ENCODE assay signal across 12 mouse cellular contexts in the genomic region with DNA sequence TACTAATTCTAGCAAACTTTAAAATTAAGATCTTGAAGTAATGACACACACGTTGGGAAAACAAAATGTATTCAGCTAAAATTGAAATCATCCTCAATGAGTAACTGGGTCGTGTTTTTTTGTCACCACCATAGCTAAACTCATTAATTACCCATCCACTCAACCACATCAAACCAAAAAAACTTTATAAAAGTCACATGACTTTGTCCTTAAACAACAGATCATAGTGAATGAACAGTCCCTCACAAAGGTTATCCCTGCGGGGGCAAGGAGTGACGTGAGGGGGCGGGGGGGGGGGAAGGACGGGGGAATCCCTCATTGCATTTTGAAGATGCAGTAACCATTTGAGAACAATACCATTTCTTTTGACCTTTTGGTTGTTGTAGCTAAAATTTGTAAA. TPM values are rescaled to one million over a fixed set of nuclear protein-coding genes. Genes with fewer than 3 reads are reported as not detected.
DNase-seq lines count a peak whose midpoint lies in the region; ATAC-seq and TF ChIP-seq lines count a peak whose summit lies in the region.
"Had no signal": no experiment of that assay in that cellular context is flagged by ENCODE, and none has a peak within 500 bp of the region (broad histone marks: within the 10 kb centered on the region; RNA-seq: fewer than 3 reads in every experiment).

No protein-coding gene starts in this region.

- no peak for TF ChIP-seq CTCF in lung, adult 2 months (IDR thresholded peaks at IDR 0.05; ENCODE audit: insufficient read depth, low read length)

- no peaks in the 10 kb centered on the region for H3K36me3 ChIP-seq in forebrain, embryonic 15.5 days
- H3K36me3 ChIP-seq in forebrain, embryonic 11.5 days (ENCODE audit: control insufficient read depth, insufficient read depth, low read length) = no peaks in the 10 kb centered on the region
- H3K36me3 ChIP-seq in hindbrain, embryonic 16.5 days (ENCODE audit: control insufficient read depth, insufficient read depth, low read length) = no peaks in the 10 kb centered on the region
- H3K36me3 ChIP-seq in neural tube, embryonic 15.5 days = no peaks in the 10 kb centered on the region
- H3K36me3 ChIP-seq: stomach, embryonic 15.5 days had no signal

- no peak overlapping the region for H3K9ac ChIP-seq in forebrain, embryonic 15.5 days (replicated peaks)
- no peak overlapping the region for H3K9ac ChIP-seq in forebrain, embryonic 11.5 days (ENCODE audit: low read length)
- no peak overlapping the region for H3K9ac ChIP-seq in hindbrain, embryonic 16.5 days (ENCODE audit: low read depth, low read length)
- no peak overlapping the region for H3K9ac ChIP-seq in neural tube, embryonic 15.5 days (replicated peaks)
- H3K9ac ChIP-seq: stomach, embryonic 15.5 days had no signal

- ATAC-seq in forebrain, embryonic 15.5 days (replicated peaks) = 0 out of 2 replicates have a peak, but pooled peaks have one; percentile 29
- ATAC-seq in forebrain, embryonic 11.5 days (replicated peaks; ENCODE audit: low FRiP score) = no peak
- no peak for ATAC-seq in hindbrain, embryonic 16.5 days
- ATAC-seq in neural tube, embryonic 15.5 days (ENCODE audit: low FRiP score) = 0 out of 2 replicates have a peak, but pooled peaks have one; percentile 28

- no peaks in the 10 kb centered on the region for H3K9me3 ChIP-seq in forebrain, embryonic 15.5 days
- H3K9me3 ChIP-seq in forebrain, embryonic 11.5 days (ENCODE audit: control insufficient read depth, low read length) = no peaks in the 10 kb centered on the region
- H3K9me3 ChIP-seq in hindbrain, embryonic 16.5 days (ENCODE audit: control insufficient read depth, low read length) = no peaks in the 10 kb centered on the region
- H3K9me3 ChIP-seq in neural tube, embryonic 15.5 days (replicated peaks) = no peaks in the 10 kb centered on the region
- H3K9me3 ChIP-seq: megakaryocyte, embryonic 14.5 days; stomach, embryonic 15.5 days had no signal

- H3K4me2 ChIP-seq in forebrain, embryonic 15.5 days (replicated peaks) = peak overlapping the region; percentile 10; the same call in 1 of the 2 replicates
- H3K4me2 ChIP-seq in forebrain, embryonic 11.5 days (ENCODE audit: low read depth, low read length, severe bottlenecking) = no peak overlapping the region
- peak overlapping the region; percentile 20; the same call in 1 of the 2 replicates for H3K4me2 ChIP-seq in hindbrain, embryonic 16.5 days (ENCODE audit: low read length)
- peak overlapping the region; percentile 23; the same call in 1 of the 2 replicates for H3K4me2 ChIP-seq in neural tube, embryonic 15.5 days
- H3K4me2 ChIP-seq: stomach, embryonic 15.5 days had no signal

- H3K27me3 ChIP-seq in forebrain, embryonic 15.5 days = no peaks in the 10 kb centered on the region
- H3K27me3 ChIP-seq in forebrain, embryonic 11.5 days (ENCODE audit: control insufficient read depth, insufficient read depth, low read length) = no peaks in the 10 kb centered on the region
- H3K27me3 ChIP-seq in hindbrain, embryonic 16.5 days (replicated peaks; ENCODE audit: control insufficient read depth, insufficient read depth, low read length) = no peaks in the 10 kb centered on the region
- no peaks in the 10 kb centered on the region for H3K27me3 ChIP-seq in neural tube, embryonic 15.5 days (replicated peaks)
- H3K27me3 ChIP-seq: megakaryocyte, embryonic 14.5 days; stomach, embryonic 15.5 days had no signal

- no peak for TF ChIP-seq POLR2A in lung, adult 2 months (IDR thresholded peaks at IDR 0.05; ENCODE audit: borderline replicate concordance, extremely low read depth, low read depth, low read length)

- no peak for DNase-seq in forebrain, embryonic 11.5 days (ENCODE audit: low spot score)
- DNase-seq in lung, adult 2 months = no peak
- no peak for DNase-seq in lung, adult 18-20 months
- no peak for DNase-seq in T-cell, adult 2 months (ENCODE audit: low spot score)
- no peak for DNase-seq in layer of hippocampus, adult 8-10 months (ENCODE audit: low spot score in 2 of 2)
- DNase-seq: gastrocnemius, postnatal 14 days had no signal

- H3K27ac ChIP-seq in forebrain, embryonic 15.5 days (replicated peaks) = no peak overlapping the region
- no peak overlapping the region for H3K27ac ChIP-seq in forebrain, embryonic 11.5 days (ENCODE audit: low read depth, low read length)
- no peak overlapping the region for H3K27ac ChIP-seq in hindbrain, embryonic 16.5 days (ENCODE audit: low read depth, low read length)
- H3K27ac ChIP-seq in neural tube, embryonic 15.5 days (replicated peaks) = no peak overlapping the region

- no peaks in the 10 kb centered on the region for H3K4me1 ChIP-seq in forebrain, embryonic 15.5 days
- H3K4me1 ChIP-seq in forebrain, embryonic 11.5 days (replicated peaks; ENCODE audit: control insufficient read depth, insufficient read depth, low read length) = no peaks in the 10 kb centered on the region
- no peaks in the 10 kb centered on the region for H3K4me1 ChIP-seq in lung, adult 2 months (ENCODE audit: control insufficient read depth, insufficient read depth, low read length)
- no peaks in the 10 kb centered on the region for H3K4me1 ChIP-seq in hindbrain, embryonic 16.5 days (ENCODE audit: control insufficient read depth, insufficient read depth, low read depth, low read length)
- H3K4me1 ChIP-seq in neural tube, embryonic 15.5 days = no peaks in the 10 kb centered on the region
- H3K4me1 ChIP-seq: megakaryocyte, embryonic 14.5 days; stomach, embryonic 15.5 days had no signal

- WGBS in forebrain, embryonic 15.5 days = 50% methylated on average over 6 of the region's 6 CpGs
- 36% methylated on average over 2 of the region's 6 CpGs for WGBS in forebrain, embryonic 11.5 days
- no CpG with 5 or more reads among the region's 6 CpGs for WGBS in lung, adult 2 months
- WGBS in hindbrain, embryonic 16.5 days = 32% methylated on average over 5 of the region's 6 CpGs
- whole genome bisulfite sequencing in neural tube, embryonic 15.5 days = 43% methylated on average over 6 of the region's 6 CpGs

- H3K4me3 ChIP-seq in forebrain, embryonic 15.5 days = peak overlapping the region; percentile 45
- H3K4me3 ChIP-seq in forebrain, embryonic 11.5 days (ENCODE audit: low read depth, low read length) = no peak overlapping the region; the same call in 1 of the 2 replicates
- H3K4me3 ChIP-seq in lung, adult 2 months (replicated peaks; ENCODE audit: extremely low read depth, low read depth, low read length) = peak overlapping the region; percentile 50
- H3K4me3 ChIP-seq in hindbrain, embryonic 16.5 days (ENCODE audit: low read length) = no peak overlapping the region
- no peak overlapping the region for H3K4me3 ChIP-seq in neural tube, embryonic 15.5 days (replicated peaks)

RNA-seq across cellular contexts. Expression of gene Uty, which starts 0.6 kb away (rescaled TPM):
- 8.1 and 9.9 TPM in 2 replicates for polyA plus RNA-seq in forebrain, embryonic 15.5 days (2015; fragmentation: Nextera tagmentation; extraction: Ambion mirVana)
- polyA plus RNA-seq in forebrain, embryonic 11.5 days (2014; fragmentation: Nextera tagmentation; extraction: Ambion mirVana) = 12.1 and 15.4 TPM in 2 replicates
- polyA plus RNA-seq in lung, adult 2 months (2012; rRNA removed) = 1.9 and 4.2 TPM in 2 replicates
- 5.3 and 8.7 TPM in 2 replicates for polyA plus RNA-seq in hindbrain, embryonic 16.5 days (2015; fragmentation: Nextera tagmentation; extraction: Ambion mirVana)
- 8.8 and 11.7 TPM in 2 replicates for polyA plus RNA-seq in neural tube, embryonic 15.5 days (2015; fragmentation: Nextera tagmentation; extraction: Ambion mirVana)
- total RNA-seq in layer of hippocampus, adult 8-10 months (2022) = 10 to 100 TPM in 2 of 4 experiments, not detected in 2; 24.1 to 29.3 TPM
- polyA plus RNA-seq: C2C12 had no signal

RNA-seq across cellular contexts. Expression of gene Ddx3y, which starts 40.3 kb away (rescaled TPM):
- 14.5 and 19.0 TPM in 2 replicates for polyA plus RNA-seq in forebrain, embryonic 15.5 days (2015; fragmentation: Nextera tagmentation; extraction: Ambion mirVana)
- 13.9 and 21.7 TPM in 2 replicates for polyA plus RNA-seq in forebrain, embryonic 11.5 days (2014; fragmentation: Nextera tagmentation; extraction: Ambion mirVana)
- 2.1 and 6.0 TPM in 2 replicates for polyA plus RNA-seq in lung, adult 2 months (2012; rRNA removed)
- 13.5 and 19.1 TPM in 2 replicates for polyA plus RNA-seq in hindbrain, embryonic 16.5 days (2015; fragmentation: Nextera tagmentation; extraction: Ambion mirVana)
- 15.9 and 17.2 TPM in 2 replicates for polyA plus RNA-seq in neural tube, embryonic 15.5 days (2015; fragmentation: Nextera tagmentation; extraction: Ambion mirVana)
- total RNA-seq in layer of hippocampus, adult 8-10 months (2022) = 10 to 100 TPM in 2 of 4 experiments, not detected in 2; 41.1 to 48.3 TPM
- polyA plus RNA-seq: C2C12 had no signal

Comparison
In these comparisons a context has a peak if more than half of its experiments do, and no peak if none do; other contexts are left out.
1. ATAC-seq: peak in forebrain, embryonic 15.5 days (single experiment) and neural tube, embryonic 15.5 days (single experiment); none in forebrain, embryonic 11.5 days (single experiment) and hindbrain, embryonic 16.5 days (single experiment).
2. H3K4me3 ChIP-seq: peak in forebrain, embryonic 15.5 days (single experiment) and lung, adult 2 months (single experiment); none in forebrain, embryonic 11.5 days (single experiment), hindbrain, embryonic 16.5 days (single experiment) and neural tube, embryonic 15.5 days (single experiment).